Mouse (Mus musculus): ENCODE results near the gene Marco.

- no peak for TF ChIP-seq CTCF (IDR thresholded peaks at IDR 0.05 in 2 of 3, conservative IDR thresholded peaks at IDR 0.05 in 1 of 3; ENCODE audit: control insufficient read depth in 1 of 3, insufficient read depth in 1 of 3, low read depth in 2 of 3, low read length in 3 of 3, poor library complexity in 1 of 3, severe bottlenecking in 1 of 3)
- no peak for TF ChIP-seq ZKSCAN1 (IDR thresholded peaks at IDR 0.05; ENCODE audit: low read depth, low read length)
These were observed 3.3 kb downstream of the Marco start for GRCm38 (mm10) chr1:120501496-120501895.
